Mouse (Mus musculus) heart, adult 2 months (tissue): Measurements from ENCODE around the gene Cdh6.

Source experiments
- CTCF ChIP-seq: fragments of 200-600 bp; IDR thresholded peaks from 2 replicates; pipeline ENCODE4 v1.8.1; 2022; ENCODE audit warnings: antibody characterized with exemption, mild to moderate bottlenecking, moderate library complexity
- EP300 ChIP-seq: fragments of 200-500 bp; IDR thresholded peaks from 2 replicates; pipeline ENCODE4 v1.6.1; 2011; ENCODE audit warnings: low read depth, low read length, control low read depth; ENCODE audit not compliant: insufficient read depth
- POLR2A ChIP-seq: fragments of 200-500 bp; IDR thresholded peaks from 2 replicates; pipeline ENCODE4 v1.6.1; 2011; ENCODE audit warnings: mild to moderate bottlenecking, low read depth, low read length, control low read depth; ENCODE audit not compliant: insufficient read depth

DNA sequence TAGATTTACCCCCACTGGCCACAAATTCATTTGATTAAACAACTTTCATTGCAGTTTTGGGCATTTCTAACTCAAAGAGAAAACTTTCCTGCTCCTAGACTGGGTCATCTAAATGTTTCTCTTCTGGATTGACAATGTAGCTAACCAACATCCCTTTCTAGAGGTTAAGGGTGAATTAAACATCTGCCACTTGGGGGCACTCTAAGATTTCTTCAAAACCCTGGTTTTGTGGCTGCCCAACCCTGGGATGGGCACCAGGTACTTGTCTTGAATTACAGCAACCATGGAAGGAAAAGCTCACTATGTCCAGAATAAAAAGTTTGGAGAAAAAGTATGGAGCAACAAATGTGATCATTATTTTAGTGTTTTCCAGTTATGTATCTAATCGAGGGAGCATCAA lies 39.4 kb downstream of the Cdh6 start:
- no peak for TF ChIP-seq POLR2A
- peak; percentile 70 for TF ChIP-seq CTCF
- TF ChIP-seq EP300 = no peak
